Mouse (Mus musculus) cerebellum, adult 2 months (tissue): Measurements from ENCODE around the gene Vwa7. TPM values are rescaled to one million over a fixed set of nuclear protein-coding genes. Genes with fewer than 3 reads are reported as not detected.
"Not testable (repeated sequence)": the region's sequence is repeated elsewhere in the genome, so short reads cannot be mapped to it uniquely, and the experiment has no call there.

Experiments used
- DNase-seq, 2 experiments: peaks; one replicate each; pipeline ENCODE4 v3.0.0; 2021
- H3K27ac ChIP-seq: fragments of 200-500 bp; 2 replicates; pipeline ENCODE4 v1.5.1; 2012; ENCODE audit warnings: low read length, control low read depth, inconsistent platforms; ENCODE audit not compliant: insufficient read depth
- H3K27me3 ChIP-seq: fragments of 200-500 bp; 2 replicates; pipeline ENCODE4 v1.6.1; 2012; ENCODE audit warnings: inconsistent platforms, mild to moderate bottlenecking, low read length, moderate library complexity; ENCODE audit not compliant: control insufficient read depth, insufficient read depth
- H3K4me1 ChIP-seq: fragments of 200-500 bp; 2 replicates; pipeline ENCODE4 v1.6.1; 2011; ENCODE audit warnings: low read length; ENCODE audit not compliant: control insufficient read depth, insufficient read depth
- H3K4me3 ChIP-seq: fragments of 200-500 bp; replicated peaks from 2 replicates; pipeline ENCODE3; 2011; ENCODE audit warnings: mild to moderate bottlenecking, low read depth, low read length, control low read depth; ENCODE audit not compliant: insufficient read depth
- CTCF ChIP-seq: fragments of 200-500 bp; IDR thresholded peaks from 2 replicates; pipeline ENCODE4 v1.5.1; 2011; ENCODE audit warnings: low read depth, mild to moderate bottlenecking, control low read depth, low read length, moderate library complexity, borderline replicate concordance; ENCODE audit not compliant: insufficient read depth
- POLR2A ChIP-seq: fragments of 200-500 bp; IDR thresholded peaks from 2 replicates; pipeline ENCODE4 v1.6.1; 2011; ENCODE audit warnings: low read length, control low read depth, borderline replicate concordance; ENCODE audit not compliant: insufficient read depth
- WGBS: fragments of 180-500 bp; shearing (Covaris S2); methylation state at CpG from one replicate; pipeline ENCODE4 v1.1.7; 2018; 5-methylcytosine and 5-hydroxymethylcytosine counted together
- polyA plus RNA-seq: library from polyadenylated mRNA; depleted of rRNA; stranded (reverse); fragments of >200 nt; gene quantifications from 2 replicates; pipeline ENCODE4 v1.2.3, GENCODE M21; 2012

The Vwa7 gene
- polyA plus RNA-seq, 1 experiment: 25.5 TPM

GRCm38 (mm10) chr17:35002153-35002865 is 14.1 kb upstream of the Vwa7 start:
- Histone ChIP-seq H3K27ac (peak overlapping the region; percentile 53), H3K4me3 (peak overlapping the region; percentile 61), H3K27me3 (no peaks in the 10 kb centered on the region), H3K4me1 (peaks cover 6% of the 10 kb centered on the region)
- 3% methylated on average over 12 of the region's 12 CpGs for whole genome bisulfite sequencing
- DNase-seq: peak; percentile 39 to 42
- no peak for TF ChIP-seq CTCF
- TF ChIP-seq POLR2A: peak; percentile 13; the same call in 1 of the 2 replicates

- no peaks in the 10 kb centered on the region for H3K27me3 ChIP-seq
- peaks cover 6% of the 10 kb centered on the region for H3K4me1 ChIP-seq
- no peak for DNase-seq
- TF ChIP-seq CTCF (no peak), POLR2A (no peak)
- 59% methylated on average over 9 of the region's 9 CpGs for WGBS
- no peak overlapping the region for H3K4me3 ChIP-seq
- no peak overlapping the region for H3K27ac ChIP-seq
Observed at GRCm38 (mm10) chr17:35003022-35003838, 13.1 kb upstream of the Vwa7 start.

GRCm38 (mm10) chr17:35004075-35004717 is 12.2 kb upstream of the Vwa7 start:
- WGBS: 95% methylated on average over 17 of the region's 17 CpGs
- H3K4me3 ChIP-seq: no peak overlapping the region
- no peaks in the 10 kb centered on the region for H3K27me3 ChIP-seq
- DNase-seq: no peak
- H3K27ac ChIP-seq: no peak overlapping the region
- TF ChIP-seq CTCF: no peak
- TF ChIP-seq POLR2A: no peak
- H3K4me1 ChIP-seq: peaks cover 9% of the 10 kb centered on the region

- Histone ChIP-seq H3K27me3 (no peaks in the 10 kb centered on the region), H3K4me3 (no peak overlapping the region), H3K27ac (no peak overlapping the region), H3K4me1 (peaks cover 12% of the 10 kb centered on the region)
- no peak for DNase-seq
- no peak for TF ChIP-seq CTCF
- no peak for TF ChIP-seq POLR2A
- WGBS: 81% methylated on average over 10 of the region's 10 CpGs
Observed at GRCm38 (mm10) chr17:35005158-35005557, 11.2 kb upstream of the Vwa7 start.

GRCm38 (mm10) chr17:35005902-35006301 is 10.5 kb upstream of the Vwa7 start:
- H3K4me1 ChIP-seq: peaks cover 20% of the 10 kb centered on the region
- not testable (repeated sequence) for DNase-seq, H3K27ac ChIP-seq, H3K4me3 ChIP-seq, H3K27me3 ChIP-seq
- 90% methylated on average over 4 of the region's 5 CpGs for WGBS

DNA sequence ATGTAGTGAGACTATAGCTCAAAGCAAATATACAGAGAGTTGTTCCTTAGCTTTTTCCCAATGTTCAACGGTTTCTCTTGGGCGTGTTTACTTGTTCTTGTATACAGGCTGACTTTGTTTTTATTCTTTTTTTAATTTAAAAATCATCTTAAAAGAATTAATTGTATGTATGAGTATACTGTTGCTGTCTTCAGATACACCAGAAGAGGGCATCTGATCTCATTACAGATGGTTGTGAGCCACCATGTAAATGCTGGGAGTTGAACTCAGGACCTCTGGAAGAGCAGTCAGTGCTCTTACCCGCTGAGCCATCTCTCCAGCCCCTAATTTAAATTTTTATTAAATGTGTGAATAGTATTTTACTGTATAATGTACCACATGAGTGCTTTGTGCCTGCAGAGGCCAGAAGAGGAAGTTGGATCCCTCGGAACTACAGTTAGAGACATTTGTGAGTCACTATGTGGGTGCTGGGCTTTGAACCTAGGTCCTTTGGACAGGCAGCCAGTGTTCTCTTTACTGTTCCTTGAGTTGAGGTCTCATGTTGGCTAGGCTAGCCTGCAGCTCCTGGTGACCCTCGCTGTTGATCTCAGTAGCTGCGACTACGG is 8.9 kb upstream of the Vwa7 start:
- TF ChIP-seq POLR2A: no peak
- no peak for TF ChIP-seq CTCF
- Histone ChIP-seq H3K27ac (no peak overlapping the region), H3K27me3 (no peaks in the 10 kb centered on the region), H3K4me1 (peaks cover 25% of the 10 kb centered on the region), H3K4me3 (no peak overlapping the region)
- DNase-seq: no peak
- WGBS: 95% methylated on average over 7 of the region's 7 CpGs

- H3K4me1 ChIP-seq: peaks cover 20% of the 10 kb centered on the region
- peak; percentile 82 to 92 for DNase-seq
- no peak overlapping the region for H3K4me3 ChIP-seq
- TF ChIP-seq CTCF (no peak), POLR2A (peak; percentile 46; the same call in 1 of the 2 replicates)
- 11% methylated on average over 7 of the region's 7 CpGs for WGBS
- peak overlapping the region; percentile 81 for H3K27ac ChIP-seq
- no peaks in the 10 kb centered on the region for H3K27me3 ChIP-seq
Observed at GRCm38 (mm10) chr17:35009586-35009985, 6.8 kb upstream of the Vwa7 start.
